Mouse (Mus musculus): Measurements from ENCODE around the gene Uggt1.

The Uggt1 gene

DNA sequence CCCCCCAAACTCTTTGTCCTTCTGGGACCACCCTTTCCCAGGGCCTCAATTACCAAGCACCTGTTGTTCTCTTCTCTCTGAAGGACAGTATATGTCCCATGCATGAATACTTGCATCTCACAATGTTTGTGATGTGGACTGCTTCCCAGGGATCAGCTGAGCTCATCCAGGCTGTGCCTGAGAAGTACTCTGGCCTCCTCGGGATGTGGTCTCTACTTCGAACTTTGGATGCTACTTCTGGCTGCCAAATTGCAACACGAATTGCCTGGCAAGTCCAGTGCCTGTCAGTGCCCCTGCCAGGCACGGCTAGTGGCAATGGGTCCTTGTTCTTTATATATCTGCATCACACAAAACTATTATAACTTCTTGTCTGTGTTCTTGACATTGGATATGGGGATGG, 134.5 kb downstream of the Uggt1 start:
- DNase-seq, result no peak

DNA sequence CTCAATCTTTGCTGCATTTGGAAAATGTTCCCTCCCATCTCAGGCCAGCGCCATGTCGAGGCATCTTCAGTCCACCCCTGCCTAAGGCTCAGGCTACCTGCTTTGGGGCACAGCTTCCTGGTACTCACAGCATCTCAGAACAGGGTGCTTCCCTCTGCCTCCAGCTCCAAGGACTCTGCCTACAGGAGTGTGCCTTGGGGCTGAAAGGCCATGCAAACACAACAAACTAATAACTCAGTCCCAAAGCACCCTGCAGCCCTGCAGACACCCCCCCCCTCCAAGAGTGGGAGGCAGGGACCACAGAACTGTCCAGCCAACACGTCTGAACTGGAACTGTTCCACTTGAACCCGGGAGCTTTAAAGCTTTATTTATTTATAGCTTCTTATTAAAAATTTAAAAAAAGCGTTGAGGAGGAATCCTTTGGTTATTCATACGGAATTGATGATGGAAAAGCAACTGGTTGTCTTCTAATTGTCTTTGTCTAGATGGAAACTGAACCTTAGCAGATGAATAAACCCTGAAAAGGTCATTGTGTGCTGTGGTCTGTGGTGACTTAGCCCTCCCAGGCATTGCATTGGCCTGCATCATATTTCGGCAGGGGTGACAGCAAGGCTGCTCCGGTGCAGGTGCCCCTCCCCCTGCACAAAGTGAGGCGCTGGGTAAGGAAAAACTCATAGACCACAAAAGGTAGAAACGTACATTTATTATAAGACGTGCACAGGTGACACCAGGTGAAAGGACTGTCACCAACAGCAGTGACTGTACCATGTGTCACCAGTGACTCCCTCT, 138.4 kb downstream of the Uggt1 start:
- DNase-seq, result no peak

DNA sequence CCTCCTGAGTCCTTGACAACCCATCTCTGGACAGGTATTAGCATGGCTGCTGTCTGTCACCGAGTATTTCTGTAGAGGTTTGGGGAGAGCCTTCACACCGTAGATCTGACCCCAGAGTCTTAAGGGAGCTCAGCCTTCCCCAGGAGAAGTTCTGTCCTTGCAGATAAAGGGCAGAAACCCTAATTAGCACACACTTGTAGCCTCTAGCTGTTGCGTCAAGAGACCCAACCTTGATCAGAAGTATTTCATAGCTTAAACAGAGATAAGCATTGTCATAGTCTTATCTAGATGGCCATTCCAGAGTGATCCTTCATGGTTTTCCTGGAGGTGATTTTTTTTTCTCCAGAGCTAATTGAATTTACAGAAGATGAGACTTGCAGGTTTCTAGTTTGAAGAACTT, 144.1 kb downstream of the Uggt1 start:
- no peak for DNase-seq

DNA sequence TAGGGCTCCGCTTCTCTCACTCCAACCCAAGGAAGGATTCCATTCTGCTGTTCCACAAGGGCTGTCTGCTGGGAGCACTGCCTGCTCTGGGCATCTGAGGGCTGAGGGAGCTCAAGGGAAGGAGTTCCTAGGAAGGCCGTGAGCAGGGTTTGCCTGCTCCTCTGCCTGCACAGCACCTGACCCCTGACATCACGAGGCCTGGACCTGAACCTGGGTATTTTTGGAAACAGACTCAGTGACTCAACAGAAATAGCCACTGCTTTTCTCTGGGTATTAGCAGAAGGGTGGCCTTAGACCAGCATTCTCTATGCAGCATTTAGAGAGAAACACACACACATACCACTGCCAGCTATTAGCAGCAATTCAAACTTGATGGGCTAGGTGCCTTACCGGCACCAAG, 146.1 kb downstream of the Uggt1 start:
- no peak for DNase-seq

DNA sequence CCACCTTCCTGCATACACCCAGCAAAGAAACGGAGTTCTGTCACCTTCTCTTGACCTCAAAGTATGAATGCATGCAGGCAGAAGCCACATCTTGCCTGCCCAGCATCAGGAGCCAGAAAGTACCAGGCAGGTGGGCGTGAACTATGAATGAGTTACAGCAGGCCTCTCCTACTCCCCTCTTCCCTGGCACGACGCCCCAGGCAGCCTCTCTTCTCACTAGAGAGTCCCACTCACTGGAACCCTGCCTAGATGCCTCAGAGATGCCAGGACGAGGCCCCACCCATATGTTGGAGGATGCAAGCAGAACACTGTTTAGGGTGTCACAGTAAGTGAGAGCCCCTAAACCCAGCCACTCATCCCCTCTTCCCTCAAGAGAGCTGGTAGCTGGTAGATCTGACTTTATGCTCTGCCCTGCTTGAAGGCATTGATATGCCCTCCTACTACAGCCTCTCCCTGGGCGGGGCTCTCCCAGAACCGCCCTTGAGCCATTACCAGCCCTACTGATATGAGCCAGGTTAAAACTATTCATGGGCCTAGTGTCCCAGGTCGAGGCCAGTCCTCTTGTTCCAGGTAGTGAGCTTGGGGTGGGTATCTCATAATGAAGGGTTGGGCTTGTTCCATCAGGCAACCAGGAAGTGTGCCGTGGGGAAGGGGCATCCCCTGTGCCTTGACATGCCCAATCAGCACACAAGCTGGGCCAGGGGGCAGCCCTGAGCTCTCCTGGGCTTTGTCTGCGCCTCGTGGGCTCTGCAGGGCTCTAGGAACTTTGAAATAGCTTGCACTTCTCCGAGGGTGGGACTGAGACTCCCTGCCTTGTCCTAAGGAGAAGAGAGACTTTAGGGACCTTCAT, 148.9 kb downstream of the Uggt1 start:
- DNase-seq, result no peak

DNA sequence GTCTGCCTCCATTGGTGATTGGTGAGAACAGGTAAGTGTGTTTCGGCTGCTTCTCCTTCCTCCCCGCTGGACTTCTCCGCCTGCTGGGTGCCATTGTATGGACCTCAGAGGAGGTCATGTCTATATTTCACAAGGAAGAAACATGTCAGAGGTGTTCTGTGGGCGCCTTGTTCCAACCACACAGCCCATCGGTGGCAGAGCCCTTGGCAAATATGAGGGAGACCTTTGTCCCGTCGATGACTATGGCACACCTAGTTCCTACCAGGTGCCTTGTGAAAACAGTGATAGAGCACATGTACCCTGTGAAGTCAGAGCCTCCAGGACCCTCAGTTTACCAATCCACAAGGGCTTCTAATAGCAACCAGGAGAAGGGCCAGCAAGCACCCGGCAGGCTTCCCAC, 150.8 kb downstream of the Uggt1 start:
- no peak for DNase-seq

DNA sequence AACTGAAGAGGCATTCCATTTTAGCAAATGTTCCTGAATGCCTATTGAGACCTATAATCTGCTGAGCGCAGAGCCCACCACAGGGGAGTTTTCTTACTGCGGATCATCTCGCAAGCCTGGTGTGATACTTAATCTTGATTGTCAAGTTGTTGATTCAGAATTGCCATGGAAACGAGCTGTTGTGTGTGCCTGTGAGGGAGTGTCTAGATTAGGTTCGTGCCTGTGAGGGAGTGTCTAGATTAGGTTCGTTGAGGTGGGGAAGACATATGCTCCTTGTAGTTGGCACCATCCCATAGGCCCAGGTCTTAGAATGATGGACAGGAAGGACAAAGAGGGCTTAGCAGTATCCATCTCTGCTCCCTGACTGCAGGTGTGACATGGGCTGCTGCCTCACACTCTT, 153.3 kb downstream of the Uggt1 start:
- no peak for DNase-seq

DNA sequence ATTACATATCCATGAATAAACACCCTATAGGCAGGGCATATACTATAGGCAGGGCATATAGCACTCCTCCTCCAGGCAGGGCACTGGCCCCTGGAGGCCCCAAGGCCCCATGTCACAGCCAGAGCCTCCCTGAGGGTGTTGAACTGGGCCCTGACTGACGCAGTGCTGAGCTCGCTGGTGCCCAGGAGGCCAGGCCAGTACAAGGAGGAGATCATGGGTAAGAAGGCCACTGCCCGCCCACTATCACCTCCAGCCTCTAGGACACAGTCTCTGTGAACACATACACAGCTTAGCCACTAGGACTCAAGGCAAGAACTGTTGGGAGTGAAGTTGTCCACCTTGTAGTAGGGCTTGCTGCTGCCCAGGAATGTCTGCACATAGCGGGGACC, 153.8 kb downstream of the Uggt1 start:
- no peak for DNase-seq
